Mouse (Mus musculus) neural tube, embryonic 12.5 days (tissue): ENCODE results near the gene Itsn2. TPM values are rescaled to one million over a fixed set of nuclear protein-coding genes. Genes with fewer than 3 reads are reported as not detected.
"Not testable (repeated sequence)": the region's sequence is repeated elsewhere in the genome, so short reads cannot be mapped to it uniquely, and the experiment has no call there.

Source experiments
- ATAC-seq: fragments of 200-750 bp; cut with Nextera tagmentation; 2 replicates; pipeline ENCODE4 v1.8.0; 2017; ENCODE audit warnings: low read depth, mild to moderate bottlenecking, moderate TSS enrichment, moderate library complexity; ENCODE audit not compliant: low FRiP score
- H3K27ac ChIP-seq: fragments of 300-500 bp; sonication (generic); 2 replicates; pipeline ENCODE4 v1.5.1; 2016
- H3K27me3 ChIP-seq: fragments of 300-500 bp; sonication (generic); replicated peaks from 2 replicates; pipeline ENCODE4 v1.6.1; 2016; ENCODE audit warnings: mild to moderate bottlenecking
- H3K36me3 ChIP-seq: fragments of 300-500 bp; sonication (generic); 2 replicates; pipeline ENCODE4 v1.6.1; 2016; ENCODE audit warnings: mild to moderate bottlenecking
- H3K4me1 ChIP-seq: fragments of 300-500 bp; sonication (generic); 2 replicates; pipeline ENCODE4 v1.6.1; 2016
- H3K4me2 ChIP-seq: fragments of 300-500 bp; sonication (generic); replicated peaks from 2 replicates; pipeline ENCODE4 v1.6.1; 2016; ENCODE audit warnings: mild to moderate bottlenecking
- H3K4me3 ChIP-seq: fragments of 300-500 bp; sonication (generic); 2 replicates; pipeline ENCODE4 v1.5.1; 2016
- H3K9ac ChIP-seq: fragments of 300-500 bp; sonication (generic); 2 replicates; pipeline ENCODE4 v1.6.1; 2016; ENCODE audit warnings: mild to moderate bottlenecking
- H3K9me3 ChIP-seq: fragments of 300-500 bp; sonication (generic); 2 replicates; pipeline ENCODE4 v1.6.1; 2016; ENCODE audit warnings: mild to moderate bottlenecking
- WGBS: fragments of 180-500 bp; shearing (Covaris S2); methylation state at CpG from one replicate; pipeline ENCODE4 v1.1.7; 2016; 5-methylcytosine and 5-hydroxymethylcytosine counted together
- polyA plus RNA-seq: library from polyadenylated mRNA; unstranded; fragments of >200 nt; fragmentation: Nextera tagmentation; extraction: Ambion mirVana; gene quantifications from 2 replicates; pipeline ENCODE4 v1.2.1, GENCODE M21; 2016

Itsn2 gene
- polyA plus RNA-seq, 1 experiment from 2014 or later = 22.7 TPM

DNA sequence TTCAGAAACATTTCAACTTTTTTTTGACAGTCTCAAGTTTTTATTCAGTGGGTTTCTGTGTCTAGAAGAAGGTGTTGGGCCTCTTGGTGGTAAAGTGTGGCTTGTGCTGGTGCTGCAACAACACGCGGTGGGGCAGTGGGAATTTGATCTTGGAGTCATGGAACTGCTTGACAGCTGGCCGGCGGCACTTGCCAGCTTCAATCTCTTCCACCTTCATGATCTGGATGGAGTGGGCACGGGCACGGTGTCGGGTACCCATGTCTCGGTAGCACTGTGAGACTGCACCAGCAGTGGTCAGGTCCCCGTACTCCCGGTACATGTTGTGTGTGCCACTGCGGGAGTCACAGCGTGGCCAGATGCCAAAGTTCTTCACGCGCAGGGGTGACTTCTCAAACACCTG is 96.9 kb downstream of the Itsn2 start:
- WGBS = 93% methylated on average over 14 of the region's 14 CpGs
- Histone ChIP-seq H3K27me3 (no peaks in the 10 kb centered on the region), H3K9ac (no peak overlapping the region), H3K4me3 (no peak overlapping the region), H3K27ac (no peak overlapping the region), H3K4me2 (no peak overlapping the region), H3K9me3 (no peaks in the 10 kb centered on the region), H3K36me3 (0 out of 2 replicates have a peak, but pooled peaks cover 4% of the 10 kb centered on the region), H3K4me1 (no peaks in the 10 kb centered on the region)
- no peak for ATAC-seq

DNA sequence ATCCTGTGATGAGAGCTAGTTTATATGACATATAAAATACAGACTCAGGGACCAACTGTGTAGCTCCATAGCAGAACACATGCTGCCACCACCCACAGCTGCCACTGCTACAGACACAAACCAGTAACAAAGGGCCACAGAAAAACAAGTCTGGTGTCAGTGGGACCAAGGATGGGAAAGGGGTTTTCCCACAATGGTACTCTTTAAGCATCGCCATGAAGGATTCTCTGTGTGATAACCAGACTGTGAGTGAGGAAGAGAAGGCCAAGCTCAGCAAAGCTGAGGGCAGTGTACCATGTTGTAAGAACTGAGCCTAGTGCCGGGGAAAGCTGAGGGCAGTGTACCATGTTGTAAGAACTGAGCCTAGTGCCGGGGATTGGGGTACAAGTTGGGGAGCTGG is 98.8 kb downstream of the Itsn2 start:
- Histone ChIP-seq H3K27ac (no peak overlapping the region), H3K4me1 (no peaks in the 10 kb centered on the region), H3K27me3 (no peaks in the 10 kb centered on the region), H3K4me3 (no peak overlapping the region), H3K36me3 (0 out of 2 replicates have a peak, but pooled peaks cover 4% of the 10 kb centered on the region), H3K4me2 (no peak overlapping the region), H3K9ac (no peak overlapping the region), H3K9me3 (no peaks in the 10 kb centered on the region)
- WGBS = 88% methylated on average over 3 of the region's 3 CpGs
- no peak for ATAC-seq

DNA sequence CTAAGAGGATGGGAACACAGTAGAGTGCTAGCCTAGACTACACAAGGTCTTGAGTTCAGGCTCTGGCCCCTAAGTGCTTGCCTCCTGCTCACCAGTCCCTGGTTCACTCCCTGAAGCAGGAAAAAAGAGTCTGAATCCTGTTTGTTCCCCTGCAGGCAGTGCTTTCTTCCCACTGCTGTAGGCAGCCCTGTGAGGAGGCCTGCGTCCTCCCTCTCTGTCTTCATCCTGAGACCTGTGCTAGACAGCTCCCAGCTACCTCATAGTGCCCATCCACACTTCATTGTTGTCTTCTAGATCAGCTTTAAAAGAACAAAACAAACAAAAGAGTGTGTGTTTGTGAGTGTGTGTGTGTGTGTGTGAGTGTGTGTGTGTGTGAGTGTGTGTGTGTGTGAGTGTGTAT is 102.1 kb downstream of the Itsn2 start:
- 0 out of 2 replicates have a peak, but pooled peaks cover 4% of the 10 kb centered on the region for H3K36me3 ChIP-seq
- H3K9ac ChIP-seq = no peak overlapping the region
- H3K27ac ChIP-seq = no peak overlapping the region
- ATAC-seq = no peak
- no peaks in the 10 kb centered on the region for H3K9me3 ChIP-seq
- no peaks in the 10 kb centered on the region for H3K27me3 ChIP-seq
- WGBS = 89% methylated on average over 1 of the region's 1 CpGs
- H3K4me3 ChIP-seq = no peak overlapping the region
- H3K4me1 ChIP-seq = no peaks in the 10 kb centered on the region
- no peak overlapping the region for H3K4me2 ChIP-seq

DNA sequence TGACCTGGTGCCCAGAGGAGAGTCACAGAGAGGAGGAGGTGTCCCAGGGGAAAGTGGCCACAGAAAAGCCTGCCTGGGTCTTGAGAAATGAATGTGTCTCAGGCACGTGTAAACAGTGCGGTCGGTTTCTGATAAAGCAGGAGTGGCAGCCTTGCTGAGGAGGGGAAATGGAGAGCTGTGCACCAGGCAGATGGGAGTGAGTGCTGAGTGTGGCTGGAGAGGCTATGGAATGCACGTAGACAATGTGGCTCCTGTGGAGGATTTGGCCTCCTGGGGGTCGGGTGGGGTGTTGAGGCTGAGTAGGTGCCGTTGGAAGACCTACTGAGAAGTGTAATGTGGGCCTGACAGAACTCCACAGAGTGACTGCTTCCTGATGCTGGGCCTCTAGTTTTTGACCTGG is 113.2 kb downstream of the Itsn2 start:
- H3K27me3 ChIP-seq, H3K27ac ChIP-seq, H3K4me1 ChIP-seq, H3K9ac ChIP-seq, H3K4me3 ChIP-seq, H3K9me3 ChIP-seq, ATAC-seq, H3K4me2 ChIP-seq: not testable (repeated sequence)
- peaks cover 19% of the 10 kb centered on the region; the same call in 1 of the 2 replicates for H3K36me3 ChIP-seq
- WGBS = 74% methylated on average over 6 of the region's 6 CpGs

DNA sequence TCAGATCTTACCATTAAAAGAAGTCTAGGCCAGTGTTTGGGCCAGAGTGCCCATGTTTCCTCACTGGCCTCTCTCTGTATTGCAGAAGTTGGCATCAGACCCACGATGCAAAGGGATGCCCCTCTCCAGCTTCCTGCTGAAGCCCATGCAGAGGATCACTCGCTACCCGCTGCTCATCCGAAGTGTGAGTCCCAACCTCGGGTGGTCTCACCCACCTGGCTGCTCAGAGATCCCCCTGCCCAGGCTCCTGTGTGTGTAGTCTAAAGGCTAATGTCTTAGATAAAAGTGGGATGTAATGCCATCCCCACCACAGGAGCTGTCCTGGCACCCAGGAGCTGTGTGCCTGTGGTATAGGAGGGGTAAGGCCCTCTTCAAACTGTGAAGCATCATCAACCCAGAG is 113.7 kb downstream of the Itsn2 start:
- Histone ChIP-seq H3K27ac (no peak overlapping the region), H3K9me3 (no peaks in the 10 kb centered on the region), H3K4me1 (no peaks in the 10 kb centered on the region), H3K27me3 (no peaks in the 10 kb centered on the region), H3K4me3 (no peak overlapping the region), H3K36me3 (peaks cover 19% of the 10 kb centered on the region; the same call in 1 of the 2 replicates), H3K4me2 (no peak overlapping the region), H3K9ac (no peak overlapping the region)
- WGBS = 89% methylated on average over 5 of the region's 5 CpGs
- no peak for ATAC-seq

DNA sequence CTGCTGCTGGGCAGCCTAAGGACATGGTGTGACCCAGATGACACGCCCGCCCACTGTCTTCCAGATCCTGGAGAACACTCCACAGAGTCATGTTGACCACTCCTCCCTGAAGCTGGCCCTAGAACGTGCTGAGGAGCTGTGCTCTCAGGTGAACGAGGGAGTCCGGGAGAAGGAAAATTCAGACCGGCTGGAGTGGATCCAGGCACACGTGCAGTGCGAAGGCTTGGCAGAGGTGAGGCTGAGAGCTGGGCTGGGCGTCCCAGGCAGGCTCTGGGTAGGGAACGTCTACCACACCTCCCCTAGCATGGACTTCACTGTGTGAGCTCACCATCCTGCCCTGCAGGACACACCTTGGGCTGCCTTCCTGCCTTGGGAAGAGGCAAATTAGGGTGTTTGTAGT is 114.5 kb downstream of the Itsn2 start:
- 87% methylated on average over 10 of the region's 10 CpGs for WGBS
- ATAC-seq = no peak
- no peak overlapping the region for H3K4me2 ChIP-seq

DNA sequence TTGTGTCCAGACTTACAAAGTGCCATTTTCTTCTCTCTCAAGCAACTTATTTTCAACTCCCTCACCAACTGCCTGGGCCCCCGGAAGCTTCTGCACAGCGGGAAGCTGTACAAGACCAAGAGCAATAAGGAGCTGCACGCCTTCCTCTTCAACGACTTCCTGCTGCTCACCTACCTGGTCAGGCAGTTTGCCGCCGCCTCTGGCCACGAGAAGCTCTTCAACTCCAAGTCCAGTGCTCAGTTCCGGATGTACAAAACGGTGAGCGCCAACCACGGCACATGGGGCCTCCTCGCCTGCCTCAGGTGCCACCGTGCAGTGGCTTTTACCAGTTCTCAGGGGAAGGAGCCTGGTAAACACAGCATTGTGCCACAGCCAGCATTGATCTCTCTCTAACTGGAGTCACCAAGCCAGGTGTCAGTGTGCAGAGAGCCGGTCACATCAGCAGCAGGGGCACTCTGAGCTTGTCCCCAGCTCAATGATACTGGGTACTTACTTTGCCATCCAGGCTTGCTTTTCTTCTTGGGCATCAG is 115.1 kb downstream of the Itsn2 start:
- Histone ChIP-seq H3K4me2 (no peak overlapping the region), H3K36me3 (peaks cover 22% of the 10 kb centered on the region; the same call in 1 of the 2 replicates), H3K27me3 (no peaks in the 10 kb centered on the region), H3K4me1 (no peaks in the 10 kb centered on the region), H3K9me3 (no peaks in the 10 kb centered on the region), H3K4me3 (no peak overlapping the region), H3K27ac (no peak overlapping the region), H3K9ac (no peak overlapping the region)
- 91% methylated on average over 14 of the region's 14 CpGs for WGBS
- no peak for ATAC-seq

More for the DNA sequence above, 114.5 kb downstream of the Itsn2 start:
- Histone ChIP-seq H3K9me3 (no peaks in the 10 kb centered on the region), H3K27ac (no peak overlapping the region), H3K4me3 (no peak overlapping the region), H3K27me3 (no peaks in the 10 kb centered on the region), H3K9ac (no peak overlapping the region), H3K4me1 (no peaks in the 10 kb centered on the region), H3K36me3 (peaks cover 19% of the 10 kb centered on the region; the same call in 1 of the 2 replicates)

DNA sequence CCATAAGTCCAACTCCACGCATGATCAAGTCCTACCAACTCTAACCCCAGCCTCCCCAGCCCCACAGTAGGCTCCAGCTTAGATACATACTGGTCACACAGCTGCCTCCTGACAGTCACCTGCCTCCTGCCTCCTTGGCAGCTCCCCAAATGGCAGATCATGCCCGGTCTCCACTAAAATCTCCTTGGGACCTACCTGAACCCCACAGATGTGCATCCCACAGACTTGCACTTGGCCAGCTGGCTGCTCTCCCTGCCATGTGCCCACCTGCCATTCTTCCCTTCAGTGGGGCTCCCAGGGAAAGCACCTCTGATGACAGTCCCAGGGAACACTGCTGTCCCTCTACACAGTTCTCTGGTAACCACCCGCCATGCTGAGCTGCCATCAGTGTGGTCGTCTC is 115.9 kb downstream of the Itsn2 start:
- no peaks in the 10 kb centered on the region for H3K9me3 ChIP-seq
- H3K27me3 ChIP-seq = no peaks in the 10 kb centered on the region
- no peak overlapping the region for H3K9ac ChIP-seq
- H3K4me2 ChIP-seq = no peak overlapping the region
- no peaks in the 10 kb centered on the region for H3K4me1 ChIP-seq
- H3K36me3 ChIP-seq = peaks cover 22% of the 10 kb centered on the region; the same call in 1 of the 2 replicates
- no peak overlapping the region for H3K27ac ChIP-seq
- no peak for ATAC-seq
- no peak overlapping the region for H3K4me3 ChIP-seq
- 92% methylated on average over 4 of the region's 4 CpGs for WGBS

DNA sequence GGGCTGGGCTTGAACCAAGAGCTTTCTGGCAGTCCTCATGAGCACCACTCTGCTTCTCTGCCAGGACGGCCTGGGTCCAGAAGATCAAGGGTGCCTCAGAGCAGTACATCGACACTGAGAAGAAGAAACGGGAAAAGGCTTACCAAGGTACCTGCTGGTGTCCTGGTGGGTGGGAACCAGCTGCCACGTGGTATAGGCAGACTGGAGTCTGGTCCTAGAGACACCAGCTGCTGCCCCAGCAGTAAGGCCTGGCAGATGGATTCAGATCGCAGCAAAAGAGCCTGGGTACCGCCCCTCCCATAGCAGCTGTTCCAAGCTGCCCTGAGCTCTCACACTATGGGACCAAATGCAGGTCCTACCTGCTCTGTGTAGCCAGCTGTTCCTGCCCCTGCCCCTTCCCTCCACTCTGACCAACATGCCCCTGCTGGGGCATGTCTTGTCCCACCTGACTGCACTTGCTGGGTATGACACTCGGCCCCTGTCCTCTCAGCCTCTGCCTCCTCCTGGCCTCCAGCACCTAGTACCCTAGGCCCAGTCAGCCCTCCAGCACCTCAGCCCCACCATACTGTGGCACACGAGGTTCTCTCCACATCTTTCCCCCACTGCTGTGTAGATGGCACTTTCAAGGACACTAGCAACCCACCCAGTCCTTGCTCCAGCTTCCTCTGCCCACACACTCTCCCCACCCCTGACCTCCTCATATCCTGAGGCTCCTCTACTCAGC is 116.6 kb downstream of the Itsn2 start:
- peaks cover 22% of the 10 kb centered on the region; the same call in 1 of the 2 replicates for H3K36me3 ChIP-seq
- H3K4me1 ChIP-seq = no peaks in the 10 kb centered on the region
- H3K27ac ChIP-seq = no peak overlapping the region
- no peaks in the 10 kb centered on the region for H3K9me3 ChIP-seq
- no peak overlapping the region for H3K4me2 ChIP-seq
- no peak overlapping the region for H3K4me3 ChIP-seq
- H3K9ac ChIP-seq = no peak overlapping the region
- no peaks in the 10 kb centered on the region for H3K27me3 ChIP-seq
- 78% methylated on average over 8 of the region's 8 CpGs for WGBS
- peak; percentile 82 for ATAC-seq

DNA sequence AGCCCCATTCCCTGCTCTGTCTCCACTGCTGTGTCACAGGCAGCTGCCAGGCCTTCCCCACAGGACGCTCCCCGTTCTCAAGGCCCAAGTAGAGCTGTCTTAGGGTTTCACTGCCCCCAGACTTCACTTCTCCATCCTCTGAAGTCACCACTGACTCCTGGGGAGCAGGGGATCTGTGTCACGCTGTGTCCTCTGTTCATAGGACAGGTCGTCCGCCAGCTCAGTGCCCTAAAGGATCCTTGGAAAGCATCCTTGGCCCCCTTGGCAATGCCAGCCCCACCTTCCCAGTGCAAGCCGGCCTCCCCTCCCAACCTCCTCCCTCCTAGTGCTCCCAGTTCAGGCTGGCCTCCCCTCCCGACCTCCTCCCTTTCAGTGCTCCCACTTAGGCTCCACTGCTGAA is 117.5 kb downstream of the Itsn2 start:
- Histone ChIP-seq H3K27me3 (no peaks in the 10 kb centered on the region), H3K4me3 (no peak overlapping the region), H3K27ac (no peak overlapping the region), H3K36me3 (peaks cover 22% of the 10 kb centered on the region; the same call in 1 of the 2 replicates), H3K4me1 (no peaks in the 10 kb centered on the region), H3K4me2 (no peak overlapping the region), H3K9ac (no peak overlapping the region), H3K9me3 (no peaks in the 10 kb centered on the region)
- WGBS = 87% methylated on average over 7 of the region's 7 CpGs
- ATAC-seq = no peak

DNA sequence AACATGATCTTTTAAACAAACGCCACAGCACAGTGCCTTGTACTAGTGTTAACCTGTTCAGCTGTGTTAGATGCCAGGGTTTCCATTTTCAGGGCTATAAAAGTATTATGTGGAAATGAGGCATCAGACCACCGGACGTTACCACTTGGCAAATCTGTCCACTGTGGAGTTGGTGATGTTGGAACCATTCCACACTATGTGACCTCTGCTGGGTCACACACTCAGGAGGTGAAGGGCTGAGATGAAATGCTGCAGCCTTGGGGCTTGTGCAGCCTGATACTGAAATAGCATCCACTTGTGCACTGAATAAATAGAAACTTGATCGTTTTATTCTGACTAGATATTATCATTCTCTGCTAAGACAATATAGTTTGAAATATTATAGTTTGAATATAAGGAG is 120.9 kb downstream of the Itsn2 start:
- peaks cover 12% of the 10 kb centered on the region; the same call in 1 of the 2 replicates for H3K36me3 ChIP-seq
- no peak for ATAC-seq
- no peaks in the 10 kb centered on the region for H3K27me3 ChIP-seq
- no peaks in the 10 kb centered on the region for H3K4me1 ChIP-seq
- H3K27ac ChIP-seq = no peak overlapping the region
- H3K9me3 ChIP-seq = no peaks in the 10 kb centered on the region
- no peak overlapping the region for H3K9ac ChIP-seq
- no peak overlapping the region for H3K4me3 ChIP-seq
- WGBS = 80% methylated on average over 4 of the region's 4 CpGs
- H3K4me2 ChIP-seq = no peak overlapping the region

DNA sequence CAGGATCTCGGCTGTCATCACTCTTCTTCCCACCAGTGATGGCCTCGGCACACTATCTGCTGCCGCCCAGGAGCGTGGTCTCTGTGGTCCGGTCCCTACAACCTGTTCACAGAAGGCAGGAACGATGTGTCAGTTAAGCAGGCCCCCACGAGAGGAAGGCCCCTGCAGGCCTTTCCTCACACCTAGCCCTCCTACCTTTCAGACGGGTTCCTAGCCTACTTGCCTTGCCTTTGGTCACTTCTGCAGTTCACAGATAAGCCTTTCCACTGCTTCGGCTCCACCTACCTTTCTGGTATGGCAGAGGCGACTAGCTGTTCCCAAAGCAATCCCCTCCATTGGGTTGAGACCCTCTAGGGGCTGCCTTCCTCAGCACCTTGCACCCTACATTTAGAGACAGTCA is 123.2 kb downstream of the Itsn2 start:
- ATAC-seq = no peak
- WGBS = 83% methylated on average over 10 of the region's 10 CpGs

DNA sequence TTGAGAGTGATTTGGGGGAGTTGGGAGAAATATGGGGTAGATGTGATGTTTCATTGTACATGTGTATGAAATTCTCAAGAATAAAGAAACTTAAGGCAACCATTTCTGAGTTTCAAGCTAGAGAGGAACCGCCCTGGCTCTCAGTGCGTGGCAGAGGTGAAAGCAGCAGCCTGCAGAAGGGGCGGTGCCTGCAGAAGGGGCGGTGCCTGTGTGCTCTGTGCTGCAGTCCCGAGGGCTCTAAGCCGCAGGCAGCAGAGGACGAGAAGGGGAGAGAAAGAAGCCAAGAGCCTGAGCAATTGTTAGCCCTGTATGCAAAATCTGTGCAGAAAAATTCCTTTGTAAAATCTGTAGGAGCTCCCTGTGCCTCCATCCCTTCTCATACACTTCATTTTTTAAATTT is 125.0 kb downstream of the Itsn2 start:
- peak; percentile 82 for ATAC-seq
- Histone ChIP-seq H3K4me3 (no peak overlapping the region), H3K4me1 (no peaks in the 10 kb centered on the region), H3K27me3 (no peaks in the 10 kb centered on the region), H3K4me2 (no peak overlapping the region), H3K9ac (no peak overlapping the region), H3K36me3 (no peaks in the 10 kb centered on the region), H3K9me3 (no peaks in the 10 kb centered on the region), H3K27ac (no peak overlapping the region)
- 8% methylated on average over 7 of the region's 7 CpGs for WGBS

More for the DNA sequence above, 123.2 kb downstream of the Itsn2 start:
- H3K4me3 ChIP-seq = no peak overlapping the region
- H3K27me3 ChIP-seq = no peaks in the 10 kb centered on the region
- H3K4me1 ChIP-seq = no peaks in the 10 kb centered on the region
- H3K9me3 ChIP-seq = no peaks in the 10 kb centered on the region
- 0 out of 2 replicates have a peak, but pooled peaks cover 3% of the 10 kb centered on the region for H3K36me3 ChIP-seq
- H3K27ac ChIP-seq = no peak overlapping the region
- H3K4me2 ChIP-seq = no peak overlapping the region
- H3K9ac ChIP-seq = no peak overlapping the region
